Mouse (Mus musculus): ENCODE measurements around the gene Ifna2.
A peak's percentile ranks its signal among the peaks of the same experiment; 100 is the strongest.

Ifna2 gene

GRCm38 (mm10) chr4:88644359-88644758 is 39.4 kb downstream of the Ifna2 start, which contains the start of gene Ifna13:
Ifna13 (minus strand) TSS chr4:88644459.
- DNase-seq: no peak

- no peak for DNase-seq
These were observed 41.2 kb downstream of the Ifna2 start for GRCm38 (mm10) chr4:88642526-88642925.

GRCm38 (mm10) chr4:88641077-88641831 is 42.5 kb downstream of the Ifna2 start:
- DNase-seq: peak; percentile 96

GRCm38 (mm10) chr4:88640704-88641076 is 43.0 kb downstream of the Ifna2 start:
- DNase-seq: no peak

- DNase-seq: no peak
These were observed 49.4 kb downstream of the Ifna2 start, which contains the start of gene C87499 for GRCm38 (mm10) chr4:88634311-88634710. C87499 (minus strand) TSS chr4:88634411.

Measured in right cerebral cortex, postnatal 14 days (tissue).